ENCODE assay signal across 30 mouse cellular contexts in genomic region chr6:43528996-43529395, GRCm38 (mm10).
DNase-seq lines count a peak whose midpoint lies in the region; ATAC-seq lines count a peak whose summit lies in the region.
"Had no signal": no experiment of that assay in that cellular context is flagged by ENCODE, and none has a peak within 500 bp of the region (broad histone marks: within the 10 kb centered on the region; RNA-seq: fewer than 3 reads in every experiment).

No protein-coding gene starts in this region.

- intact Hi-C loops in gastrocnemius, postnatal 36 days (cut with DNase I): no loop called here

- H3K27me3 ChIP-seq in kidney, embryonic 15.5 days: no peaks in the 10 kb centered on the region
- H3K27me3 ChIP-seq: embryonic facial prominence, embryonic 13.5 days; forebrain, embryonic 13.5 days; heart, embryonic 12.5 days; heart, embryonic 15.5 days; hindbrain, embryonic 13.5 days; intestine, embryonic 15.5 days; Patski had no signal

- no peak overlapping the region for H3K4me2 ChIP-seq in kidney, embryonic 15.5 days
- H3K4me2 ChIP-seq: embryonic facial prominence, embryonic 13.5 days; forebrain, embryonic 13.5 days; heart, embryonic 12.5 days; heart, embryonic 15.5 days; hindbrain, embryonic 13.5 days; intestine, embryonic 15.5 days had no signal

- DNase-seq in kidney, postnatal 4 days: peak; percentile 10 to 15
- peak; percentile 46 for DNase-seq in 3T3-L1 (ENCODE audit: low read depth, low spot score)
- DNase-seq in NIH3T3 (ENCODE audit: low read depth): peak; percentile 90
- peak; percentile 75 for DNase-seq in fibroblast of lung, adult 2 months (ENCODE audit: low read depth)
- no peak for DNase-seq in ovary, postnatal 36 days (ENCODE audit: low spot score)
- DNase-seq in gastrocnemius, postnatal 36 days: no peak
- DNase-seq: adrenal gland, postnatal 10 days; adrenal gland, postnatal 36 days; cerebellum, adult 18-20 months; cerebellum, adult 9-11 months; cerebellum, postnatal 25 days; forebrain, postnatal 0 days; gastrocnemius, adult 2 months; gastrocnemius, postnatal 14 days; heart, adult 18-20 months; heart, postnatal 10 days; heart, postnatal 36 days had no signal

- no peak overlapping the region for H3K27ac ChIP-seq in kidney, embryonic 15.5 days
- H3K27ac ChIP-seq: embryonic facial prominence, embryonic 13.5 days; forebrain, embryonic 10.5 days; forebrain, embryonic 13.5 days; gastrocnemius, adult 2 months; heart, embryonic 15.5 days; hindbrain, embryonic 10.5 days; hindbrain, embryonic 13.5 days; intestine, embryonic 15.5 days had no signal

- no peak overlapping the region for H3K9ac ChIP-seq in kidney, embryonic 15.5 days
- H3K9ac ChIP-seq: embryonic facial prominence, embryonic 13.5 days; forebrain, embryonic 13.5 days; forebrain, postnatal 0 days; heart, embryonic 12.5 days; heart, embryonic 15.5 days; hindbrain, embryonic 13.5 days; intestine, embryonic 15.5 days had no signal

- ATAC-seq in kidney, embryonic 15.5 days (replicated peaks; ENCODE audit: low FRiP score): no peak
- ATAC-seq: CD4-positive, CD25-positive, alpha-beta regulatory T cell, adult 4 months; forebrain, embryonic 13.5 days; forebrain, postnatal 0 days; hindbrain, embryonic 16.5 days; intestine, embryonic 15.5 days; Patski had no signal

- H3K4me1 ChIP-seq in kidney, embryonic 15.5 days: no peaks in the 10 kb centered on the region
- H3K4me1 ChIP-seq: embryonic facial prominence, embryonic 13.5 days; forebrain, embryonic 10.5 days; forebrain, embryonic 13.5 days; heart, embryonic 15.5 days; hindbrain, embryonic 10.5 days; intestine, embryonic 15.5 days had no signal

- no peaks in the 10 kb centered on the region for H3K36me3 ChIP-seq in kidney, embryonic 15.5 days
- H3K36me3 ChIP-seq: embryonic facial prominence, embryonic 13.5 days; forebrain, embryonic 10.5 days; heart, embryonic 12.5 days; heart, embryonic 15.5 days; hindbrain, embryonic 10.5 days; hindbrain, embryonic 13.5 days; intestine, embryonic 15.5 days had no signal

- WGBS in kidney, embryonic 15.5 days: 84% methylated on average over 3 of the region's 3 CpGs

- H3K4me3 ChIP-seq in kidney, embryonic 15.5 days (replicated peaks): no peak overlapping the region
- H3K4me3 ChIP-seq: embryonic facial prominence, embryonic 13.5 days; erythroblast, embryonic 14.5 days; forebrain, embryonic 10.5 days; forebrain, embryonic 13.5 days; gastrocnemius, adult 2 months; heart, embryonic 12.5 days; heart, embryonic 15.5 days; hindbrain, embryonic 10.5 days; hindbrain, embryonic 13.5 days; intestine, embryonic 15.5 days had no signal

- H3K9me3 ChIP-seq in kidney, embryonic 15.5 days (replicated peaks): no peaks in the 10 kb centered on the region
- H3K9me3 ChIP-seq: embryonic facial prominence, embryonic 13.5 days; forebrain, embryonic 10.5 days; forebrain, embryonic 13.5 days; heart, embryonic 12.5 days; heart, embryonic 15.5 days; hindbrain, embryonic 10.5 days; hindbrain, embryonic 13.5 days; intestine, embryonic 15.5 days had no signal

Comparison
In these comparisons a context has a peak if more than half of its experiments do, and no peak if none do; other contexts are left out.
1. DNase-seq: peak in kidney, postnatal 4 days (2 of 2), 3T3-L1 (single experiment), NIH3T3 (single experiment) and fibroblast of lung, adult 2 months (single experiment); none in ovary, postnatal 36 days (single experiment) and gastrocnemius, postnatal 36 days (0 of 2).